Mouse (Mus musculus) olfactory bulb, adult 2 months (tissue): Measurements from ENCODE around the gene Nol4l. TPM values are rescaled to one million over a fixed set of nuclear protein-coding genes. Genes with fewer than 3 reads are reported as not detected.
A peak's percentile ranks its signal among the peaks of the same experiment; 100 is the strongest.

Experiments used
- H3K27ac ChIP-seq: fragments of 200-500 bp; 2 replicates; pipeline ENCODE4 v1.5.1; 2012; ENCODE audit warnings: low read depth, low read length; ENCODE audit not compliant: insufficient read depth
- H3K4me1 ChIP-seq: fragments of 200-500 bp; 2 replicates; pipeline ENCODE4 v1.6.1; 2012; ENCODE audit warnings: low read length; ENCODE audit not compliant: control insufficient read depth, insufficient read depth
- H3K4me3 ChIP-seq: fragments of 200-500 bp; 2 replicates; pipeline ENCODE4 v1.5.1; 2012; ENCODE audit warnings: mild to moderate bottlenecking, low read depth, low read length, moderate library complexity; ENCODE audit not compliant: insufficient read depth
- CTCF ChIP-seq: fragments of 200-500 bp; IDR thresholded peaks from 2 replicates; pipeline ENCODE4 v1.5.1; 2012; ENCODE audit warnings: low read depth, mild to moderate bottlenecking, low read length, moderate library complexity; ENCODE audit not compliant: insufficient read depth
- POLR2A ChIP-seq: fragments of 200-500 bp; IDR thresholded peaks from 2 replicates; pipeline ENCODE4 v1.6.1; 2012; ENCODE audit warnings: mild to moderate bottlenecking, low read depth, low read length, moderate library complexity; ENCODE audit not compliant: insufficient read depth
- WGBS: fragments of 180-500 bp; shearing (Covaris S2); methylation state at CpG from one replicate; pipeline ENCODE4 v1.1.7; 2018; 5-methylcytosine and 5-hydroxymethylcytosine counted together
- polyA plus RNA-seq: library from polyadenylated mRNA; stranded (reverse); fragments of >200 nt; gene quantifications from 2 replicates; pipeline ENCODE4 v1.2.4, GENCODE M21; 2012; ENCODE audit warnings: low replicate concordance; ENCODE audit not compliant: missing spikeins, insufficient read depth, insufficient read length

Nol4l gene
- polyA plus RNA-seq, 1 experiment: 194 TPM

DNA sequence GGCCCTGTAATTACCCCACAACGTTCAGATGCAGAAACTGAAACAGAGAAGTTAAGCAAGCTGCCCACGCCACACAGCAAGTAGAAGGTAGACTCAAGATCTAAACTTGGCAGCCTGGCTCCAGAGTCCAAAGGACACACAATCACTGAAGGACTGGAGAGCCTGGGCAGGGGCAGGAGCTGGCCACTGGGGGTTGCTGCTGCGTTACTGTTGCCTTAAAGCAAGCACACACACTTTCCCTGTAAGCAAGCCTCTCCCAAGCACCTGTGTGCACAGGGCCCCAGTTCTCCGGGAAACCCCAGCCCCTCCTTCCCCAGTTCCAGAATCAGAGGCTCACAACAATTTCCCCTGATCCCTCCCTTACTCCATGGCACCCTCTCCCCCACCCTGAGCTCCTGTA lies 12.8 kb downstream of the Nol4l start:
- TF ChIP-seq POLR2A: no peak
- no peak for TF ChIP-seq CTCF
- 54% methylated on average over 4 of the region's 4 CpGs for WGBS
- Histone ChIP-seq H3K27ac (no peak overlapping the region), H3K4me1 (peaks cover 49% of the 10 kb centered on the region), H3K4me3 (no peak overlapping the region)

- TF ChIP-seq POLR2A (no peak), CTCF (no peak)
- Histone ChIP-seq H3K4me3 (no peak overlapping the region), H3K27ac (no peak overlapping the region), H3K4me1 (peaks cover 56% of the 10 kb centered on the region)
- WGBS: 78% methylated on average over 6 of the region's 6 CpGs
Observed at GRCm38 (mm10) chr2:153515582-153515981, 14.2 kb downstream of the Nol4l start.

GRCm38 (mm10) chr2:153514497-153515380 lies 15.0 kb downstream of the Nol4l start:
- WGBS: 82% methylated on average over 14 of the region's 14 CpGs
- Histone ChIP-seq H3K27ac (no peak overlapping the region), H3K4me3 (no peak overlapping the region), H3K4me1 (peaks cover 58% of the 10 kb centered on the region)
- TF ChIP-seq CTCF (no peak), POLR2A (no peak)

DNA sequence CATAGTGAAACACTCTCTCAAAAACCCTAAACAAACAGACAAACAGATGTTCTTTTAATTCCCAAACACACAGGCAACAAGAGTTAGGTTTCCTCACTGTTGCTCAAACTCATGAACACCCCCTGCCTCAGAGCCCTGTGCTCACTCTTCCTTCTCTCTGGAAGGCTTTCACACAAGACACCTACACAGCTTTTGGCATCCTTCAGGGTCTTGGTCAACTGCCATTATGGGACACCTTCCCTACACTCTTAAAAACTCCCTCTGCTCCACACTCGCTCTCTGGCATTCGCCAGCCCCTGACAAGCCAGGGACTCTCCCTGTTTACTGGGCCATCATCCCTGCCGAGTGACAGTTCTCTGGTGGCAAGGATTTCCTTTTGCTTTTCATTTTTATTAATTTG lies 15.8 kb downstream of the Nol4l start:
- Histone ChIP-seq H3K4me3 (no peak overlapping the region), H3K27ac (no peak overlapping the region), H3K4me1 (peaks cover 65% of the 10 kb centered on the region)
- 95% methylated on average over 3 of the region's 3 CpGs for WGBS
- TF ChIP-seq CTCF: no peak
- TF ChIP-seq POLR2A: no peak

GRCm38 (mm10) chr2:153512416-153513323 lies 17.1 kb downstream of the Nol4l start:
- H3K27ac ChIP-seq: no peak overlapping the region
- H3K4me3 ChIP-seq: no peak overlapping the region
- H3K4me1 ChIP-seq: peaks cover 75% of the 10 kb centered on the region
- WGBS: 77% methylated on average over 14 of the region's 14 CpGs
- TF ChIP-seq POLR2A (no peak), CTCF (no peak)

DNA sequence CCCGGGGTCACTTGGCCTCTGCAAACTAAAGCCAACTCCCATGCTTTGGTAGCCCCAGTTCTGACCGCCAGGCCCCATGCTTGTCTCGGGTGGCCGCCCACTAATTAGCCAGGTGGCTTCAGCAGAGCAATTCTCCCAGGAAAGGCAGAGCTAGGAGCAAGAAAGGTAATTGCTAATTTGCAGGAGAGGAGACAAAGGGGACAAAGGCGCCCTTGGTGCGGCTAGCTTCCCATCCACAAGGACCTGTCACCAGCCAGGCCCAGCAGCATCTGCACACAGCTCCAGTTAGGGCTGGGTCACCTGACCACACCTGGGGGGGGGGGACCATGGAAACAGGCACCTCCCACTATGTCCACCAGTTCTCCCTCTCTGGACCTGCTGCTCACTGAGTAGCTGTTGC lies 18.2 kb downstream of the Nol4l start:
- H3K27ac ChIP-seq: no peak overlapping the region
- no peak for TF ChIP-seq POLR2A
- TF ChIP-seq CTCF: no peak
- 76% methylated on average over 6 of the region's 6 CpGs for WGBS

DNA sequence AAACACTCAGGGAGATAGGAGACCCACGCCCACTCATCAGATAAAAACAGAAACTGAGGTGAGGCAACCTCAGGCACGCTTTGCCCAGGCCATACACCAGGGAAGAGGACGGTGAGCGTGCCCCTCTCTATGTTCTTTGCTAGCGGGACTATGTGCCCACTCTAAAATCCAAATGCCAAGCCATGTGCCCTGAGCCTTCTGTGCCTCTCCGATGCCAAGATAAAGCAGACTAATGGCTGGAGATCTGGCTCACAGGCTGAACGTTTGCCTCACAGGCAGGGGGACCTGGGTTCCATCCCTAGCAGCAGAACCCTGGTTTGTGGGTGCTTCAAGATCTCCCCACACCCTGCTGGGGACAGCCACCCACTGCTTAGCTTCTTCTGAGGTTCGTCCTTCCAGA lies 19.6 kb downstream of the Nol4l start:
- 71% methylated on average over 8 of the region's 8 CpGs for WGBS
- TF ChIP-seq CTCF (no peak), POLR2A (no peak)
- H3K27ac ChIP-seq: peak overlapping the region; percentile 66

More for the DNA sequence above, 18.2 kb downstream of the Nol4l start:
- peaks cover 65% of the 10 kb centered on the region for H3K4me1 ChIP-seq
- no peak overlapping the region for H3K4me3 ChIP-seq

GRCm38 (mm10) chr2:153509211-153510029 lies 20.4 kb downstream of the Nol4l start:
- no peak overlapping the region for H3K4me3 ChIP-seq
- WGBS: 19% methylated on average over 18 of the region's 18 CpGs

More for the DNA sequence above, 19.6 kb downstream of the Nol4l start:
- H3K4me1 ChIP-seq: peaks cover 54% of the 10 kb centered on the region
- H3K4me3 ChIP-seq: no peak overlapping the region

More at GRCm38 (mm10) chr2:153509211-153510029, 20.4 kb downstream of the Nol4l start:
- Histone ChIP-seq H3K4me1 (peaks cover 47% of the 10 kb centered on the region), H3K27ac (peak overlapping the region; percentile 66)
- TF ChIP-seq CTCF (no peak), POLR2A (no peak)
